Mouse (Mus musculus) megakaryocyte, embryonic 14.5 days (primary cell): Measurements from ENCODE around the gene Xrn2.

Source experiments
- FLI1 ChIP-seq: IDR thresholded peaks from 2 replicates; pipeline ENCODE4 v1.6.1; 2012; ENCODE audit warnings: low read length, inconsistent platforms, mixed read lengths
- GATA1 ChIP-seq: IDR thresholded peaks from 3 replicates; pipeline ENCODE4 v1.6.1; 2012; ENCODE audit warnings: mixed read lengths, low read length, inconsistent platforms, borderline replicate concordance

DNA sequence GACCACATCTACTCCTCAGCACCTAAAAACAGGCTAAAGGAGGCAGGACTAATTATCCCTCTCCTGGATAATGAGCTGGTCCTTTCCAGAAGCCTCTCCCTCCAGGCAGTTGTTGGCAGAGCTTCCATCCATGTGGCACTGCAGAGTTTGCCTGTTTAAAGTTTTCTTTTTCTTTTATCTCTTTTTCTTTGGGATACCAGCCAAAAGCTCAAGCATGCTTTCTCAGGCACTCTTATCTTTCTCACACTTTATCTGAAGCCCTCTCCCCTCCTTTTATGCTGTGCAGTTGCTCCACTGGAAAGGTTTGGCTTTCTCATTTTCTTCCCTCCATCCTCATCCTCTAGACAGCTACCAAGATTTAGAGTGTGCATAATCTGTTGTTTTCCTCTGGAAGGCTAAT, 26.4 kb upstream of the Xrn2 start:
- TF ChIP-seq GATA1 (no peak), FLI1 (no peak)
